Mouse (Mus musculus) embryonic facial prominence, embryonic 10.5 days (tissue): ENCODE results near the gene Stk11. TPM values are rescaled to one million over a fixed set of nuclear protein-coding genes. Genes with fewer than 3 reads are reported as not detected.

Experiments used
- DNase-seq: peaks from one replicate; pipeline ENCODE4 v3.0.0-alpha.2; 2017; ENCODE audit warnings: low spot score
- H3K27ac ChIP-seq: fragments of 300-500 bp; sonication (generic); replicated peaks from 2 replicates; pipeline ENCODE4 v1.5.1; 2016; ENCODE audit warnings: mild to moderate bottlenecking
- H3K27me3 ChIP-seq: fragments of 300-500 bp; sonication (generic); replicated peaks from 2 replicates; pipeline ENCODE4 v1.6.1; 2016; ENCODE audit warnings: low read depth, mild to moderate bottlenecking; ENCODE audit not compliant: poor library complexity, severe bottlenecking
- H3K36me3 ChIP-seq: fragments of 300-500 bp; sonication (generic); replicated peaks from 2 replicates; pipeline ENCODE4 v1.6.1; 2016; ENCODE audit warnings: mild to moderate bottlenecking, moderate library complexity
- H3K4me1 ChIP-seq: fragments of 300-500 bp; sonication (generic); 2 replicates; pipeline ENCODE4 v1.6.1; 2016
- H3K4me3 ChIP-seq: fragments of 300-500 bp; sonication (generic); 2 replicates; pipeline ENCODE4 v1.5.1; 2016; ENCODE audit warnings: mild to moderate bottlenecking, moderate library complexity
- H3K9me3 ChIP-seq: fragments of 300-500 bp; sonication (generic); 2 replicates; pipeline ENCODE4 v1.6.1; 2016; ENCODE audit warnings: mild to moderate bottlenecking
- WGBS: fragments of 180-500 bp; shearing (Covaris S2); methylation state at CpG from one replicate; pipeline ENCODE4 v1.1.7; 2016; 5-methylcytosine and 5-hydroxymethylcytosine counted together
- polyA plus RNA-seq: library from polyadenylated mRNA; unstranded; fragments of >200 nt; fragmentation: Nextera tagmentation; extraction: Ambion mirVana; gene quantifications from 2 replicates; pipeline ENCODE4 v1.2.1, GENCODE M21; 2016

Stk11 gene
- 16.1 and 17.5 TPM in 2 replicates for polyA plus RNA-seq

- DNase-seq: peak; percentile 99
- under 1% methylated on average over 70 of the region's 70 CpGs for WGBS
- Histone ChIP-seq H3K4me1 (peaks cover 46% of the 10 kb centered on the region), H3K36me3 (peaks cover 34% of the 10 kb centered on the region), H3K27ac (peak within 1 kb of the TSS; percentile 93), H3K27me3 (no peaks in the 10 kb centered on the region), H3K4me3 (peak within 1 kb of the TSS; percentile 91), H3K9me3 (no peaks in the 10 kb centered on the region)
Measured at GRCm38 (mm10) chr10:80115290-80115943, at the start of gene Stk11. Gene Stk11, plus strand, starts transcription at chr10:80115803.

- no peak for DNase-seq
- Histone ChIP-seq H3K9me3 (no peaks in the 10 kb centered on the region), H3K4me1 (peaks cover 27% of the 10 kb centered on the region), H3K4me3 (no peak overlapping the region), H3K27me3 (no peaks in the 10 kb centered on the region), H3K27ac (no peak overlapping the region), H3K36me3 (peaks cover 46% of the 10 kb centered on the region)
- 91% methylated on average over 6 of the region's 7 CpGs for WGBS
Measured at GRCm38 (mm10) chr10:80069251-80069650, 46.4 kb upstream of the Stk11 start.

DNA sequence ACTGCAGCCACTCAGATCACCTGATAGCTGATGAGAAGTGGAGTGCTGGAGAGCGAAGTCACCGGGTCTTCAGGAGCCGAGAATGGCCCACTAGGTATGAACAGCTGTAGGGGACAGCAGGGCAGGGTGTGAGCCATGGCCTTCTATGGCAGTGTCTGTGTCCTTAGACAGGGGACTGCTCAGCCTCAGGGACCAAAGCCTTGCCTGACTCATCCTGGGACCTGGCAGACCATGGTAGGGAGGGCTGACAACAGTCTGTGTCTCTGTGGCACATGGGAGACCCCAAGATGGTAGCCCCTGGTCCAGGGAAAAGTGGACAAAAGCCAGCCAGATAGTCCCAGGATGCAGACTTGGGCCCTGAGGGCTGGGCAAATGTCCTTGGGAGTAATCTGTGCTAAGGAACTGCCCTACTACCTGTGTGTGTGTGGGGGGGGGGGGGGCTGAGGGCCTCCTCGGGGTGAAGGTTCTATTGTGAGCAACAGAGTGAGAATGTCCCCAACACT lies 45.6 kb upstream of the Stk11 start:
- Histone ChIP-seq H3K36me3 (peaks cover 39% of the 10 kb centered on the region), H3K4me3 (0 out of 2 replicates have a peak overlapping the region, but pooled peaks have one; percentile 12), H3K27me3 (no peaks in the 10 kb centered on the region), H3K27ac (peak overlapping the region; percentile 27; the same call in 1 of the 2 replicates), H3K9me3 (no peaks in the 10 kb centered on the region), H3K4me1 (peaks cover 33% of the 10 kb centered on the region)
- no peak for DNase-seq
- 89% methylated on average over 4 of the region's 4 CpGs for WGBS

- H3K4me1 ChIP-seq: peaks cover 42% of the 10 kb centered on the region
- WGBS: 63% methylated on average over 9 of the region's 9 CpGs
- H3K27ac ChIP-seq: peak overlapping the region; percentile 69
- DNase-seq: peak; percentile 59
- peak overlapping the region; percentile 12; the same call in 1 of the 2 replicates for H3K4me3 ChIP-seq
- no peaks in the 10 kb centered on the region for H3K27me3 ChIP-seq
- peaks cover 33% of the 10 kb centered on the region for H3K36me3 ChIP-seq
- no peaks in the 10 kb centered on the region for H3K9me3 ChIP-seq
Measured at GRCm38 (mm10) chr10:80070837-80071515, 44.6 kb upstream of the Stk11 start.

DNA sequence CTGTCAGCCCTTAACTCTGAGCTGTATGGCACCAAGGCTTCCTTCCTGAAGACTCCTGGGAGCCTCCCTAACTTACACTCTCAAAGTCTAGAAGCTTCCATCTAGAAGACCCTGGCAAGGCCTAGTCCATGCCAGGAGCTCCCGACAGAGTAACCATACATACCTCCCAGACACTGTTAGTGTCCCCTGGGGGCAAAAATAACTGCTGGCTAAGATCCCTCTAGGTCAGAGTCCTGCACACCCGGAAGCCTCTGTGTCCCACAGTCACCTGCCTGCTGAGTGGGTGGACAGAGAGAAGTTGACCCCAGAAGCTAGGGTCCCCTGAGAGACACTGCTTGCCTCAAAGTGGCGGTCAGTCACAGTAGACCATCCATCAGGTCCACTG lies 44.1 kb upstream of the Stk11 start:
- Histone ChIP-seq H3K4me3 (0 out of 2 replicates have a peak overlapping the region, but pooled peaks have one; percentile 4), H3K36me3 (peaks cover 30% of the 10 kb centered on the region), H3K27me3 (no peaks in the 10 kb centered on the region), H3K27ac (peak overlapping the region; percentile 69), H3K9me3 (no peaks in the 10 kb centered on the region), H3K4me1 (peaks cover 45% of the 10 kb centered on the region)
- 78% methylated on average over 3 of the region's 3 CpGs for WGBS
- no peak for DNase-seq

DNA sequence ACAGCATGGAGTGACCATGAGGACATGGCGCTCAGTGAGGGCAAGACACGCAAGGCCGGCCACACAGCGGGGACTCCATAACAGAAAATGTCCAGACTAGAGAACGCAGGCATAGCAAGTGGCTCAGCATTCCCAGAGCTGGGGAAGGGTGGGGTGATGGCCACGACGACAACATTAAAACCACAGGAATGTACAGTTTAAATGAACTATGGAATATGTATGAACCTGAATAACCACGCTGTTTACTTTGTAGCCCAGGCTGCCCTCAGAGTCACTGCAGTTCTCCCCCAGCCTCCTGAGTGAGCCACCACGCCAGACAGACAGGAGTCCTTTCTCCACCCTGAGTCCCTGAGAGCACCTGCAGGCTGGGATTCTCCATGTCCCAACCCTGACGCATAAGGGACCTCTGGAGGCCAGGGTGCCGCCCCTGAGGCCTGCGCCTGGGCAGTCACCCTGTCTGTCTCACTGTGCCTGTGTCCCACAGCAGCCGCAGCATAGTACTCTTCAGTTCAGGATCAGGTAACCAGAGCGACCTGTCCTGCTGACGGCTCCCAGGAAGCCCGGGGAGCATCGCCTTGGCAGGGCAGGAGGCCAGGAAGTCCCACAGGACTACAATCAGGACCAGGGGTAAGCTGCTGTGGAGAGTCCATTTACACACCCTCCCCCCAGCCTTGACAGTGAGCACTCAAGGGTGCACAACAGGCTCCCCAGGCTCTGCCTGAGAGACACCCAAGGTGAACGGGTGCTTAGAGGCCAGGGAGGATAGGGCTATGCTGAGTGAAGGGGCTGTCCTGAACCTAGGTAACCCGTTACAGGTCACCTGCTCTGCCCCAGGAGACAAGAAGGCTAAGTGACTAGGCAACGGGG lies 42.7 kb upstream of the Stk11 start:
- Histone ChIP-seq H3K9me3 (no peaks in the 10 kb centered on the region), H3K4me1 (peaks cover 45% of the 10 kb centered on the region), H3K36me3 (peaks cover 31% of the 10 kb centered on the region), H3K27me3 (no peaks in the 10 kb centered on the region), H3K4me3 (no peak overlapping the region), H3K27ac (no peak overlapping the region)
- no peak for DNase-seq
- 81% methylated on average over 20 of the region's 20 CpGs for WGBS

DNA sequence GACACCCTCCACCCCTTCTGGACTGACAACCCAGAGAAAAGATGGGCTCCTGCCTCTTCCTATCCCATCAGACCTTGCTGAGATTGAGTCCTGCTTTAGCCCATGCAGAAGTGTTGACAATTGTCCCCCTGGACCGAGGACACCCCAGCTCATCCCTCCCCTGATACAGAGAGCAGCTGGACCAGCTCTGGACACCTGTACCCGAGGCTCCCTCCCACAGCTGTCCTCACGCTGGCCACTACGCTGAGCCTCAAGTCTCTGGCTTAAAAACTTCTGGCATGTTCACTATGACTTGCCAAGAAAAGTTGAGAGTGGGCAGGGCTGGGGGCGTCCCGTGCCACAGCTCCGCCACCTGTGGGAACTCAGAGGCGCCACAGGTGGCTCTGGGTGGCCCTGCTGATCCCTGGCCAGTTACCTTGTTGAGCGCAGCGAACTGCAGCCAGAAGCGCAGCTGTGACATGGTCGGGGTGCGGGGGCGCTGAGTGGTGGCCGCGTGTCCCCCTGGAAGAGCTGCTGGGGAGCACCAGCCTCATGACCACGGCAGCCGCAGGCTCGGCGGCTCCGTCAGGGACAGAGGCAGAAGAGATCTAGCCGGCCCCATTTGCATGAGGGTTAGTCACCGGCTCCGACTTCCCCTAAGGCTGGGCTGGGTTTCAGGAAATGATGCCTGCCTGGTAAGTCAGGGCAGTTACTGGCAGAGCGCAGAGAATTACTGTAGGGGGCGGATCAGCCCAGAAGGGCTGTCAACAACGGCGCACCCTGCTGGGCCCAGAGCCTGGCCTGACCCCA lies 40.6 kb upstream of the Stk11 start:
- Histone ChIP-seq H3K4me1 (peaks cover 45% of the 10 kb centered on the region), H3K4me3 (peak overlapping the region; percentile 40; the same call in 1 of the 2 replicates), H3K9me3 (no peaks in the 10 kb centered on the region), H3K27me3 (no peaks in the 10 kb centered on the region), H3K27ac (peak overlapping the region; percentile 54), H3K36me3 (peaks cover 36% of the 10 kb centered on the region)
- 15% methylated on average over 28 of the region's 28 CpGs for WGBS
- DNase-seq: peak; percentile 46

GRCm38 (mm10) chr10:80075924-80076323 lies 39.7 kb upstream of the Stk11 start:
- DNase-seq: no peak
- Histone ChIP-seq H3K9me3 (no peaks in the 10 kb centered on the region), H3K27me3 (no peaks in the 10 kb centered on the region), H3K4me1 (peaks cover 42% of the 10 kb centered on the region), H3K36me3 (peaks cover 46% of the 10 kb centered on the region), H3K4me3 (no peak overlapping the region; the same call in 1 of the 2 replicates), H3K27ac (peak overlapping the region; percentile 54; the same call in 1 of the 2 replicates)
- 19% methylated on average over 1 of the region's 1 CpGs for WGBS

GRCm38 (mm10) chr10:80076386-80076785 lies 39.2 kb upstream of the Stk11 start:
- H3K27ac ChIP-seq: no peak overlapping the region
- peaks cover 37% of the 10 kb centered on the region for H3K4me1 ChIP-seq
- DNase-seq: no peak
- no peaks in the 10 kb centered on the region for H3K9me3 ChIP-seq
- WGBS: 91% methylated on average over 4 of the region's 4 CpGs
- no peak overlapping the region for H3K4me3 ChIP-seq
- no peaks in the 10 kb centered on the region for H3K27me3 ChIP-seq
- peaks cover 50% of the 10 kb centered on the region for H3K36me3 ChIP-seq

GRCm38 (mm10) chr10:80077312-80077711 lies 38.3 kb upstream of the Stk11 start:
- Histone ChIP-seq H3K27ac (no peak overlapping the region), H3K9me3 (no peaks in the 10 kb centered on the region), H3K36me3 (peaks cover 56% of the 10 kb centered on the region), H3K4me1 (peaks cover 29% of the 10 kb centered on the region), H3K27me3 (no peaks in the 10 kb centered on the region), H3K4me3 (no peak overlapping the region)
- WGBS: 86% methylated on average over 5 of the region's 5 CpGs
- no peak for DNase-seq

DNA sequence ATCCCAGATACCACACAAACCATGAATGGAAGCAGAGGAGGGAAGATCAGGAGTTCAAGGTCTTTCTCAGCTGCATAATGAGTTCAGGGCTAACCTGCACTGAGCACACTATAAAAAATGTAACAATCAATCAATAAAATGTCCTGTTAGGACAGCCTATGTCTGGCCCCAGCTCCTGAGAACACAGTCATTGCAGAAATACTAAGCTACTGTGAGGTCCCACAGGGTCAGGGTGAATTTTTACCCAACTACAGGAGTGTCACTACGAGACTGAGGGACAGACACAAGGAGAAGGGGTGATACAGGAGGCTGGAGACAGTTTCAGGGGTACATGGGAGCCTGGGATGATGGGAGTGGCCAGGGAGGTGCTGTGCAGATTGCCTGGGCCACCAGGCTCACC lies 37.2 kb upstream of the Stk11 start:
- Histone ChIP-seq H3K27me3 (no peaks in the 10 kb centered on the region), H3K4me3 (no peak overlapping the region), H3K36me3 (peaks cover 65% of the 10 kb centered on the region), H3K9me3 (no peaks in the 10 kb centered on the region), H3K4me1 (peaks cover 19% of the 10 kb centered on the region), H3K27ac (no peak overlapping the region)
- DNase-seq: no peak
- 85% methylated on average over 1 of the region's 1 CpGs for WGBS
